Mouse (Mus musculus) cerebellum, adult 2 months (tissue): ENCODE data around the gene Eml1.

Source experiments
- CTCF ChIP-seq: fragments of 200-500 bp; IDR thresholded peaks from 2 replicates; pipeline ENCODE4 v1.5.1; 2011; ENCODE audit warnings: low read depth, mild to moderate bottlenecking, control low read depth, low read length, moderate library complexity, borderline replicate concordance; ENCODE audit not compliant: insufficient read depth
- POLR2A ChIP-seq: fragments of 200-500 bp; IDR thresholded peaks from 2 replicates; pipeline ENCODE4 v1.6.1; 2011; ENCODE audit warnings: low read length, control low read depth, borderline replicate concordance; ENCODE audit not compliant: insufficient read depth

GRCm38 (mm10) chr12:108443271-108443670 lies 72.5 kb downstream of the Eml1 start:
- TF ChIP-seq POLR2A (no peak), CTCF (no peak)
